Mouse (Mus musculus) heart, postnatal 0 days (tissue): ENCODE measurements around the gene Lin28b. TPM values are rescaled to one million over a fixed set of nuclear protein-coding genes. Genes with fewer than 3 reads are reported as not detected.

ENCODE experiments used
- ATAC-seq: fragments of 200-750 bp; cut with Nextera tagmentation; 2 replicates; pipeline ENCODE4 v1.8.0; 2017; ENCODE audit warnings: low read depth, moderate number of reproducible peaks, moderate library complexity; ENCODE audit not compliant: insufficient read depth
- DNase-seq: peaks from one replicate; pipeline ENCODE4 v3.0.0-alpha.2; 2016; ENCODE audit warnings: low spot score
- H3K27ac ChIP-seq: fragments of 300-500 bp; sonication (generic); 2 replicates; pipeline ENCODE4 v1.5.1; 2014; ENCODE audit warnings: low read depth, mild to moderate bottlenecking
- H3K27me3 ChIP-seq: fragments of 300-500 bp; sonication (generic); 2 replicates; pipeline ENCODE4 v1.6.1; 2014; ENCODE audit warnings: low read length, mixed read lengths; ENCODE audit not compliant: control insufficient read depth, insufficient read depth
- H3K36me3 ChIP-seq: fragments of 300-500 bp; sonication (generic); replicated peaks from 2 replicates; pipeline ENCODE4 v1.6.1; 2014; ENCODE audit warnings: low read length, mixed read lengths; ENCODE audit not compliant: control insufficient read depth, insufficient read depth
- H3K4me1 ChIP-seq: fragments of 300-500 bp; sonication (generic); 2 replicates; pipeline ENCODE4 v1.6.1; 2014; ENCODE audit warnings: antibody characterized with exemption; ENCODE audit not compliant: control insufficient read depth, insufficient read depth
- H3K4me2 ChIP-seq: fragments of 300-500 bp; sonication (generic); 2 replicates; pipeline ENCODE4 v1.6.1; 2014; ENCODE audit warnings: low read depth, mild to moderate bottlenecking, low read length, moderate library complexity
- H3K4me3 ChIP-seq: fragments of 300-500 bp; sonication (generic); 2 replicates; pipeline ENCODE4 v1.5.1; 2014; ENCODE audit warnings: low read depth, low read length
- H3K9ac ChIP-seq: fragments of 300-500 bp; sonication (generic); replicated peaks from 2 replicates; pipeline ENCODE4 v1.6.1; 2014; ENCODE audit warnings: low read depth, low read length, mixed read lengths
- H3K9me3 ChIP-seq: fragments of 300-500 bp; sonication (generic); replicated peaks from 2 replicates; pipeline ENCODE4 v1.6.1; 2016; ENCODE audit warnings: low read length; ENCODE audit not compliant: control insufficient read depth
- CTCF ChIP-seq: IDR thresholded peaks from 2 replicates; pipeline ENCODE4 v1.5.1; 2016; ENCODE audit warnings: antibody characterized with exemption, control low read depth, low read depth
- EP300 ChIP-seq: IDR thresholded peaks from 2 replicates; pipeline ENCODE4 v1.6.1; 2016; ENCODE audit warnings: antibody characterized with exemption, low read depth
- WGBS: fragments of 180-500 bp; shearing (Covaris S2); extraction: QIAGEN DNeasy Blood & Tissue Kit; methylation state at CpG from one replicate; pipeline ENCODE4 v1.1.7; 2014; 5-methylcytosine and 5-hydroxymethylcytosine counted together
- polyA plus RNA-seq: library from polyadenylated mRNA; unstranded; fragments of >200 nt; fragmentation: Nextera tagmentation; extraction: Ambion mirVana; gene quantifications from 2 replicates; pipeline ENCODE4 v1.2.1, GENCODE M21; 2015
- total RNA-seq: library from RNA; depleted of rRNA; stranded (reverse); fragments of >200 nt; gene quantifications from 2 replicates; pipeline ENCODE4 v1.2.3, GENCODE M21; 2014; ENCODE audit warnings: low replicate concordance; rRNA removed

The Lin28b gene
- total and polyA plus RNA-seq, 2 experiments from 2014 or later: 0.23 to 1.3 TPM

DNA sequence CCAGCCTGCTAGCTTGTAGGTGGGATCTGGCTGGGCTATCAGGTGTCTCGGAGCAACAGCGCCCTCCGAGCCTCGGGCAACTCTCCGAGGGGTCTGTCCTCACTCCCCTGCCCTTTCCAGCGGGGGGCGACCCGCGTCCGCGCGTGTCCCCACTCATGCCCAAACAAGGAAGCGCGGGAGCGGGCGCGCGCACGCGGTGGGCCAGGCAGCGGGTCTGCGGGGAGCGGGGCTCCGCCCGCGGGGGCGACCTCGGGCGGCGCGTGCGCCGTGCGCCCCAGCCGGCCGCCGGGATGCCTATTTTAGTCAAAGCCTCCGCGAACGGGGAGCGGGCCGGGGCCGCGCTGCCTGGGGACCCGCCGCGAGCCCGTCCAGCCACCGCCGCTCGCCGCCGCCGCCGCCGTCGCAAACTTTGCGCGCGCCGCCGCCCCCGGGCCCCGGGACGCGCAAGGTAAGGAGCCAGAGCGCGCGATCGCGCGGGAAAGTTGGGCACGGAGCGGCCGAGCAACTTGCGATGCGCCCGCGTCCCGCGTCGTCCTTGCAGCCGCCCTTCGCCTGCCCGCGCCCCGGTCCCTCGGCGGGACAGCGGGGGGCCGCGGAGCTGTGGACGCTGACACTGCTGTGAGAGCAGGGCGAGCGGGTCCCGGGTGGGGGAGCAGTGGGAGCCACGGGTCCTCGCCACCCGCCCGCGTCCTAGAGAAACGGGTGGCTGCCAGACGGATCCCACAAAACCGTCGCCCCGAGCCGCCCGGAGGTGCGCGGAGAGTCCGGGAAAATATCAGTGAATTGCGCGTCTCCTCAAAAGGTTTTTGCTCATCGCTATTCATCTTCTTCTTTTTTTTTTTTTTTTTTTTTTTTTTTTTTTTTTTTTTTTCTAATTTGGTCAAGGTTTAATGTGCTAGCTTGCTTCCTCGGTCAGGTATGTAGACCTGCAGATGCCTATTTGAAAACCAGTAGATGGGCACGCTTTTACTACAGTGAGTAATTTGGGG is 150.5 kb downstream of the Lin28b start, which contains the start of gene Bves:
Bves (plus strand) TSS at position 339 of the 989 bp plus-strand sequence.
- DNase-seq: peak; percentile 65
- peak within 1 kb of the TSS; percentile 97 for H3K27ac ChIP-seq

GRCm38 (mm10) chr10:45334925-45335324 is 151.3 kb downstream of the Lin28b start:
- 21% methylated on average over 7 of the region's 7 CpGs for WGBS
- DNase-seq (no peak), ATAC-seq (no peak)
- Histone ChIP-seq H3K27ac (peak overlapping the region; percentile 97), H3K27me3 (peaks cover 11% of the 10 kb centered on the region; the same call in 1 of the 2 replicates), H3K9ac (peak overlapping the region; percentile 95), H3K4me3 (peak overlapping the region; percentile 83), H3K9me3 (no peaks in the 10 kb centered on the region), H3K4me2 (peak overlapping the region; percentile 75), H3K36me3 (no peaks in the 10 kb centered on the region), H3K4me1 (no peaks in the 10 kb centered on the region)
- TF ChIP-seq CTCF: no peak
- no peak for TF ChIP-seq EP300

More for the DNA sequence above, 150.5 kb downstream of the Lin28b start, which contains the start of gene Bves:
- peak within 1 kb of the TSS; percentile 83 for H3K4me3 ChIP-seq
- peak within 1 kb of the TSS; percentile 75 for H3K4me2 ChIP-seq
- H3K9ac ChIP-seq: peak within 1 kb of the TSS; percentile 95
- H3K4me1 ChIP-seq: no peaks in the 10 kb centered on the region
- H3K9me3 ChIP-seq: no peaks in the 10 kb centered on the region
- peaks cover 11% of the 10 kb centered on the region; the same call in 1 of the 2 replicates for H3K27me3 ChIP-seq
- under 1% methylated on average over 85 of the region's 116 CpGs for WGBS
- TF ChIP-seq EP300: no peak
- TF ChIP-seq CTCF: peak; percentile 10; the same call in 1 of the 2 replicates
- peaks cover under 1% of the 10 kb centered on the region; the same call in 1 of the 2 replicates for H3K36me3 ChIP-seq
- peak; percentile 90 for ATAC-seq

- no peak overlapping the region for H3K4me3 ChIP-seq
- DNase-seq: no peak
- no peaks in the 10 kb centered on the region for H3K27me3 ChIP-seq
- 81% methylated on average over 7 of the region's 7 CpGs for WGBS
- H3K9me3 ChIP-seq: no peaks in the 10 kb centered on the region
- no peaks in the 10 kb centered on the region for H3K36me3 ChIP-seq
- H3K27ac ChIP-seq: no peak overlapping the region
- no peak overlapping the region for H3K4me2 ChIP-seq
- no peak overlapping the region for H3K9ac ChIP-seq
- H3K4me1 ChIP-seq: no peaks in the 10 kb centered on the region
- TF ChIP-seq EP300 (no peak), CTCF (no peak)
- no peak for ATAC-seq
Measured at GRCm38 (mm10) chr10:45328196-45329000, 157.8 kb downstream of the Lin28b start.

Other genes with a start within 250 kb of the Lin28b start
- 113 and 121 TPM in 2 replicates for gene Bves, start 150.6 kb downstream of the Lin28b start, total RNA-seq
- 85.0 and 90.0 TPM in 2 replicates for gene Bves, start 150.6 kb downstream of the Lin28b start, polyA plus RNA-seq
- gene Hace1, start 91.4 kb upstream of the Lin28b start, total RNA-seq: 8.5 and 22.6 TPM in 2 replicates
- 5.7 and 6.8 TPM in 2 replicates for gene Hace1, start 91.4 kb upstream of the Lin28b start, polyA plus RNA-seq